11 mouse cellular contexts compared by ENCODE assay signal in the genomic region with DNA sequence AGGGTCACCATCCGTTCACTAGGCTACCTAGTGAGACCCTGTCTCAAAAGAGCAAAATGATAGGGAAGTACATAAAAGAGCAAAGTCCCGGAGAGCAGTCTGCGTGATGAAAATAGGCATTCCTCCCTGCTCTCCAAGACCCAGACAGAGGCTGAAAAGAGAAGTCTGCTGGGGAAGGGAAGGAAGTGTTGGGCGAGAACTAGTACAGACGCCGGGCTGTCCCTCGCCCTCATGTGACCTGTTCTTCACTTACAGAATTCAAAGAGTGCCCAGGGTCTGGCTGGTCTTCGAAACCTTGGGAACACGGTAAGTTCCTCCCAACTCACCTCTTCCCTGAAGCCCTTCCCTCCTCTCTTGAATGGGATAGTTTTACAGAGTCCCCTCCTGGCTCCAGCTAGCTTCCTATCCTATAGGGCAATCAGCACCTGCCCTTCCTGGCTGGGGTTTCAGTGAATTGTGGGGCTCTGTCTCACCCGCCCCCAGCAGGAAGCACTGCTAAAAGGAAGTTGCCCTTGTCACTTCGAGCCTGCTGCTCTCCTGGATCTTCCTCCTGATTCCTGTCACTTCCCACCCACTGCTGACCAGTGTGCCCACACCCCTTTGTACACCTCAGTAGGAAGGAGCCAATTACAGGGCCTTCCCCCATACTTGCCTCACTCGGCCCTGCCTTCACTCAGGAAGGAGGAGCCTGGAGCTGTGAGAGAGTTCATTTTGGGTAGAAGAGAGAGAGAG. TPM values are rescaled to one million over a fixed set of nuclear protein-coding genes. Genes with fewer than 3 reads are reported as not detected.
DNase-seq lines count a peak whose midpoint lies in the region; ATAC-seq and TF ChIP-seq lines count a peak whose summit lies in the region.
"Had no signal": no experiment of that assay in that cellular context is flagged by ENCODE, and none has a peak within 500 bp of the region (broad histone marks: within the 10 kb centered on the region; RNA-seq: fewer than 3 reads in every experiment).

No protein-coding gene starts in this region.

- intact Hi-C loops in heart, adult 2 months (cut with DNase I) = loop anchor here (2.0 to 10.0 kb wide), 2 partner anchors 20 to 396 kb away; partner anchors contain the start of gene Bcl9l

- H3K4me3 ChIP-seq in heart, adult 2 months = no peak overlapping the region
- no peak overlapping the region for H3K4me3 ChIP-seq in hindbrain, postnatal 0 days (ENCODE audit: low read length)
- H3K4me3 ChIP-seq: forebrain, embryonic 15.5 days had no signal

- peak in 1 of 2 experiments; percentile 36 for DNase-seq in heart, adult 2 months
- DNase-seq in heart, adult 8-10 months (ENCODE audit: low spot score) = no peak
- DNase-seq in 416B (ENCODE audit: low read depth) = peak; percentile 76
- DNase-seq in frontal cortex, postnatal 14 days (ENCODE audit: low spot score in 2 of 2) = no peak
- DNase-seq in right cerebral cortex, adult 18-20 months = no peak
- no peak for DNase-seq in hindbrain, postnatal 0 days (ENCODE audit: low spot score)

- no peak for TF ChIP-seq POLR2A in heart, adult 2 months (IDR thresholded peaks at IDR 0.05; ENCODE audit: insufficient read depth, low read depth, low read length)

- ATAC-seq in common myeloid progenitor, adult 5-6 weeks (replicated peaks; ENCODE audit: low read depth, poor library complexity, severe bottlenecking) = peak; percentile 45
- ATAC-seq in megakaryocyte, adult 5-6 weeks (ENCODE audit: poor library complexity, severe bottlenecking) = peak; percentile 60
- ATAC-seq in hindbrain, postnatal 0 days = no peak
- ATAC-seq: forebrain, embryonic 15.5 days had no signal

- TF ChIP-seq EP300 in heart, adult 2 months (IDR thresholded peaks at IDR 0.05; ENCODE audit: insufficient read depth, low read depth, low read length) = no peak

- H3K27ac ChIP-seq in heart, adult 2 months = peak overlapping the region; percentile 90
- H3K27ac ChIP-seq in hindbrain, postnatal 0 days = no peak overlapping the region
- H3K27ac ChIP-seq: forebrain, embryonic 15.5 days; hindbrain, embryonic 14.5 days had no signal

- no peak for TF ChIP-seq CTCF in heart, adult 2 months (IDR thresholded peaks at IDR 0.05)
- no peak for TF ChIP-seq CTCF in hindbrain, postnatal 0 days (IDR thresholded peaks at IDR 0.05; ENCODE audit: low read depth)

- no peaks in the 10 kb centered on the region for H3K79me2 ChIP-seq in heart, adult 2 months (replicated peaks; ENCODE audit: control insufficient read depth, insufficient read depth, low read length)

- H3K9me3 ChIP-seq in hindbrain, postnatal 0 days (ENCODE audit: low read length) = no peaks in the 10 kb centered on the region
- H3K9me3 ChIP-seq: forebrain, embryonic 15.5 days had no signal

- H3K9ac ChIP-seq in heart, adult 2 months (ENCODE audit: low read depth, low read length) = no peak overlapping the region
- no peak overlapping the region for H3K9ac ChIP-seq in hindbrain, postnatal 0 days (replicated peaks; ENCODE audit: low read length)
- H3K9ac ChIP-seq: forebrain, embryonic 15.5 days; hindbrain, embryonic 14.5 days; lung, embryonic 14.5 days had no signal

- WGBS in heart, adult 2 months = 20% methylated on average over 12 of the region's 12 CpGs
- WGBS in hindbrain, postnatal 0 days = 71% methylated on average over 12 of the region's 12 CpGs

- peaks cover 7% of the 10 kb centered on the region; the same call in 1 of the 2 replicates for H3K36me3 ChIP-seq in heart, adult 2 months (ENCODE audit: control insufficient read depth, insufficient read depth, low read length)
- no peaks in the 10 kb centered on the region; the same call in 1 of the 2 replicates for H3K36me3 ChIP-seq in hindbrain, postnatal 0 days (ENCODE audit: insufficient read depth, low read length)
- H3K36me3 ChIP-seq: forebrain, embryonic 15.5 days had no signal

- no peak overlapping the region for H3K4me2 ChIP-seq in hindbrain, postnatal 0 days (ENCODE audit: low read depth, low read length)
- H3K4me2 ChIP-seq: forebrain, embryonic 15.5 days; hindbrain, embryonic 14.5 days had no signal

- H3K4me1 ChIP-seq in heart, adult 2 months (ENCODE audit: control insufficient read depth, insufficient read depth, low read length) = no peaks in the 10 kb centered on the region; the same call in none of the 2 replicates
- H3K4me1 ChIP-seq in hindbrain, postnatal 0 days (ENCODE audit: insufficient read depth, low read length) = peaks cover 19% of the 10 kb centered on the region

- H3K27me3 ChIP-seq in heart, adult 2 months (ENCODE audit: control insufficient read depth, insufficient read depth, low read length) = no peaks in the 10 kb centered on the region
- 0 out of 2 replicates have a peak, but pooled peaks cover 7% of the 10 kb centered on the region for H3K27me3 ChIP-seq in hindbrain, postnatal 0 days (ENCODE audit: insufficient read depth, low read length)

RNA-seq across cellular contexts. Expression of gene Mfrp, which starts 12.5 kb away (rescaled TPM):
- under 1 TPM in 1 of 2 experiments, not detected in 1; 0.05 TPM for total RNA-seq in heart, adult 2 months (2021)
- polyA plus RNA-seq in heart, adult 2 months (2012; rRNA removed) = 0.04 and 0.12 TPM in 2 replicates
- not detected for total RNA-seq in heart, adult 8-10 months (2022)
- total RNA-seq in common myeloid progenitor, adult 5-6 weeks (2017) = not detected in 2 replicates
- not detected in 2 replicates for total RNA-seq in megakaryocyte, adult 5-6 weeks (2015)
- total RNA-seq in megakaryocyte, adult 5-6 weeks (2017) = 0.24 TPM in 1 of 2 replicates, not detected in the other
- 2.8 and 4.0 TPM in 2 replicates for total RNA-seq in hindbrain, postnatal 0 days (2014; rRNA removed)
- 0.24 and 0.50 TPM in 2 replicates for polyA plus RNA-seq in hindbrain, postnatal 0 days (2015; fragmentation: Nextera tagmentation; extraction: Ambion mirVana)

RNA-seq across cellular contexts. Expression of gene C1qtnf5, which starts 18.0 kb away (rescaled TPM):
- total RNA-seq in heart, adult 2 months (2021) = 1 to 10 TPM; 4.8 to 7.6 TPM
- polyA plus RNA-seq in heart, adult 2 months (2012; rRNA removed) = 9.4 and 13.8 TPM in 2 replicates
- 10 to 100 TPM in 1 of 4 experiments, 1 to 10 TPM in 3; 7.6 to 12.9 (median 8.9) TPM for total RNA-seq in heart, adult 8-10 months (2022)
- not detected in 2 replicates for total RNA-seq in common myeloid progenitor, adult 5-6 weeks (2017)
- 0.27 TPM in 1 of 2 replicates, not detected in the other for total RNA-seq in megakaryocyte, adult 5-6 weeks (2015)
- total RNA-seq in megakaryocyte, adult 5-6 weeks (2017) = 0.40 TPM in 1 of 2 replicates, not detected in the other
- total RNA-seq in hindbrain, postnatal 0 days (2014; rRNA removed) = 36.7 and 39.5 TPM in 2 replicates
- polyA plus RNA-seq in hindbrain, postnatal 0 days (2015; fragmentation: Nextera tagmentation; extraction: Ambion mirVana) = 12.3 and 12.8 TPM in 2 replicates

RNA-seq across cellular contexts. Expression of gene Usp2, which starts 22.2 kb away (rescaled TPM):
- total RNA-seq in heart, adult 2 months (2021) = 100 to 1,000 TPM in 1 of 2 experiments, 10 to 100 TPM in 1; 75.8 to 206 TPM
- 62.8 and 73.8 TPM in 2 replicates for polyA plus RNA-seq in heart, adult 2 months (2012; rRNA removed)
- 100 to 1,000 TPM; 160 to 205 (median 195) TPM for total RNA-seq in heart, adult 8-10 months (2022)
- 3.8 and 5.0 TPM in 2 replicates for total RNA-seq in common myeloid progenitor, adult 5-6 weeks (2017)
- total RNA-seq in megakaryocyte, adult 5-6 weeks (2015) = 1.3 and 4.5 TPM in 2 replicates
- 1.1 and 1.3 TPM in 2 replicates for total RNA-seq in megakaryocyte, adult 5-6 weeks (2017)
- 11.0 and 14.2 TPM in 2 replicates for total RNA-seq in hindbrain, postnatal 0 days (2014; rRNA removed)
- polyA plus RNA-seq in hindbrain, postnatal 0 days (2015; fragmentation: Nextera tagmentation; extraction: Ambion mirVana) = 19.6 and 20.5 TPM in 2 replicates

RNA-seq across cellular contexts. Expression of gene Gm49380, which starts 24.3 kb away (rescaled TPM):
- under 1 TPM; 0.21 to 0.23 TPM for total RNA-seq in heart, adult 2 months (2021)
- polyA plus RNA-seq in heart, adult 2 months (2012; rRNA removed) = not detected in 2 replicates
- under 1 TPM; 0.11 to 0.47 (median 0.30) TPM for total RNA-seq in heart, adult 8-10 months (2022)
- not detected in 2 replicates for total RNA-seq in common myeloid progenitor, adult 5-6 weeks (2017)
- not detected in 2 replicates for total RNA-seq in megakaryocyte, adult 5-6 weeks (2015)
- total RNA-seq in megakaryocyte, adult 5-6 weeks (2017) = not detected in 2 replicates
- total RNA-seq in hindbrain, postnatal 0 days (2014; rRNA removed) = not detected in 2 replicates
- 0.21 TPM in 1 of 2 replicates, not detected in the other for polyA plus RNA-seq in hindbrain, postnatal 0 days (2015; fragmentation: Nextera tagmentation; extraction: Ambion mirVana)

RNA-seq across cellular contexts. Expression of gene Rnf26, which starts 24.3 kb away (rescaled TPM):
- total RNA-seq in heart, adult 2 months (2021) = 1 to 10 TPM; 6.5 to 6.7 TPM
- polyA plus RNA-seq in heart, adult 2 months (2012; rRNA removed) = 7.3 and 10.4 TPM in 2 replicates
- total RNA-seq in heart, adult 8-10 months (2022) = 1 to 10 TPM; 5.2 to 7.0 (median 6.4) TPM
- total RNA-seq in common myeloid progenitor, adult 5-6 weeks (2017) = 19.3 and 21.8 TPM in 2 replicates
- total RNA-seq in megakaryocyte, adult 5-6 weeks (2015) = 35.9 and 36.7 TPM in 2 replicates
- 16.3 and 20.9 TPM in 2 replicates for total RNA-seq in megakaryocyte, adult 5-6 weeks (2017)
- 17.5 and 24.3 TPM in 2 replicates for total RNA-seq in hindbrain, postnatal 0 days (2014; rRNA removed)
- polyA plus RNA-seq in hindbrain, postnatal 0 days (2015; fragmentation: Nextera tagmentation; extraction: Ambion mirVana) = 38.0 and 41.1 TPM in 2 replicates
